Mouse (Mus musculus) stomach, embryonic 14.5 days (tissue): ENCODE data around the gene Ace. TPM values are rescaled to one million over a fixed set of nuclear protein-coding genes. Genes with fewer than 3 reads are reported as not detected.

Source experiments
- ATAC-seq: fragments of 200-750 bp; cut with Nextera tagmentation; 2 replicates; pipeline ENCODE4 v1.8.0; 2017; ENCODE audit warnings: low read depth, moderate TSS enrichment; ENCODE audit not compliant: insufficient number of reproducible peaks, insufficient read depth, low FRiP score
- H3K27ac ChIP-seq: fragments of 300-500 bp; sonication (generic); 2 replicates; pipeline ENCODE4 v1.5.1; 2014; ENCODE audit warnings: mild to moderate bottlenecking, low read length, moderate library complexity, mixed read lengths
- H3K27me3 ChIP-seq: fragments of 300-500 bp; sonication (generic); 2 replicates; pipeline ENCODE4 v1.6.1; 2014; ENCODE audit warnings: low read length, control low read depth, mixed read lengths; ENCODE audit not compliant: control insufficient read depth, insufficient read depth
- H3K36me3 ChIP-seq: fragments of 300-500 bp; sonication (generic); 2 replicates; pipeline ENCODE4 v1.6.1; 2014; ENCODE audit warnings: mild to moderate bottlenecking, control low read depth, low read length, moderate library complexity, mixed read lengths; ENCODE audit not compliant: control insufficient read depth, insufficient read depth
- H3K4me1 ChIP-seq: fragments of 300-500 bp; sonication (generic); 2 replicates; pipeline ENCODE4 v1.6.1; 2014; ENCODE audit warnings: low read length, control low read depth, mixed read lengths; ENCODE audit not compliant: control insufficient read depth, insufficient read depth
- H3K4me2 ChIP-seq: fragments of 300-500 bp; sonication (generic); replicated peaks from 2 replicates; pipeline ENCODE4 v1.6.1; 2014; ENCODE audit warnings: low read depth, low read length, control low read depth
- H3K4me3 ChIP-seq: fragments of 300-500 bp; sonication (generic); 2 replicates; pipeline ENCODE4 v1.5.1; 2014; ENCODE audit warnings: low read depth, low read length, control low read depth
- H3K9ac ChIP-seq: fragments of 300-500 bp; sonication (generic); replicated peaks from 2 replicates; pipeline ENCODE4 v1.6.1; 2014; ENCODE audit warnings: low read depth, mild to moderate bottlenecking, control low read depth, low read length, moderate library complexity, mixed read lengths
- H3K9me3 ChIP-seq: fragments of 300-500 bp; sonication (generic); 2 replicates; pipeline ENCODE4 v1.6.1; 2016; ENCODE audit warnings: low read depth, low read length, control low read depth; ENCODE audit not compliant: control insufficient read depth
- WGBS: fragments of 180-500 bp; shearing (Covaris S2); extraction: QIAGEN DNeasy Blood & Tissue Kit; methylation state at CpG from one replicate; pipeline ENCODE4 v1.1.7; 2014; 5-methylcytosine and 5-hydroxymethylcytosine counted together
- polyA plus RNA-seq: library from polyadenylated mRNA; unstranded; fragments of >200 nt; fragmentation: Nextera tagmentation; extraction: Ambion mirVana; gene quantifications from 2 replicates; pipeline ENCODE4 v1.2.1, GENCODE M21; 2014

The Ace gene
- polyA plus RNA-seq, 1 experiment from 2014 or later: 0.72 TPM

DNA sequence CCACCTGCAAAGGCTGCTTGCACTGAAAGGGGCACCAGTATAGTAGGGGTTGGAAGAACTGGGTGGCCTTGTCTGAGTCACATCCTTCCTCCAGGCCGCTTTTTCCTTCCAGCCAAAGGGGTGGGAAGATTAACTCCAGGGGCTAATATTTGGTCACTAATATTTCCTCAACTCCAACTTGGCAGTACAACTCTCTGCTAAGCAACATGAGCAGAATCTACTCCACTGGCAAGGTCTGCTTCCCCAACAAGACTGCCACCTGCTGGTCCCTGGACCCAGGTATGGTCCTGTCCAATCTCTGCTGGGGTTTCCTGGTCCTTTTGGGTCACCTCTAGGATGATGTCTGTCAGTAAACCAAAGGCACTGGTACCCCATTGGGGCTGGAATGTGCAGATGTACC, 1.8 kb downstream of the Ace start:
- 40% methylated on average over 1 of the region's 1 CpGs for whole genome bisulfite sequencing
- no peak overlapping the region for H3K4me3 ChIP-seq
- peaks cover 9% of the 10 kb centered on the region; the same call in 1 of the 2 replicates for H3K27me3 ChIP-seq
- no peak overlapping the region for H3K27ac ChIP-seq
- H3K9me3 ChIP-seq: no peaks in the 10 kb centered on the region
- H3K4me2 ChIP-seq: no peak overlapping the region
- no peak for ATAC-seq
- H3K36me3 ChIP-seq: no peaks in the 10 kb centered on the region
- no peaks in the 10 kb centered on the region for H3K4me1 ChIP-seq
- H3K9ac ChIP-seq: no peak overlapping the region

DNA sequence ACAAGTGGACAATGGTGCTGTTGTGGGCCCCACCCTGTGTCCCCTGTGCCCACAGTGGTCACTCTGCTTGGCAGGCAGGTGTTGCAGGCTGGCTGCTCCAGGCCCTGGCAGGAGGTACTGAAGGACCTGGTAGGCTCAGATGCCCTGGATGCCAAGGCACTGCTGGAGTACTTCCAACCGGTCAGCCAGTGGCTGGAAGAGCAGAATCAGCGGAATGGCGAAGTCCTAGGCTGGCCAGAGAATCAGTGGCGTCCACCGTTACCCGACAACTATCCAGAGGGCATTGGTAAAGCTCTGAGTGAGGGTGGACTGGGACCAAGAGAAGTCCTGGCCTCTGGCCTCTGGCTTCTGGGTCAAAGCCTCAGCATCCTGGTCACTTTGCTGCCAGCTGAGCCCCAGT, 6.8 kb downstream of the Ace start:
- Histone ChIP-seq H3K9me3 (no peaks in the 10 kb centered on the region), H3K4me1 (no peaks in the 10 kb centered on the region), H3K36me3 (no peaks in the 10 kb centered on the region), H3K4me2 (no peak overlapping the region), H3K4me3 (no peak overlapping the region), H3K27ac (no peak overlapping the region), H3K9ac (no peak overlapping the region), H3K27me3 (no peaks in the 10 kb centered on the region)
- WGBS: 90% methylated on average over 6 of the region's 6 CpGs
- ATAC-seq: no peak

DNA sequence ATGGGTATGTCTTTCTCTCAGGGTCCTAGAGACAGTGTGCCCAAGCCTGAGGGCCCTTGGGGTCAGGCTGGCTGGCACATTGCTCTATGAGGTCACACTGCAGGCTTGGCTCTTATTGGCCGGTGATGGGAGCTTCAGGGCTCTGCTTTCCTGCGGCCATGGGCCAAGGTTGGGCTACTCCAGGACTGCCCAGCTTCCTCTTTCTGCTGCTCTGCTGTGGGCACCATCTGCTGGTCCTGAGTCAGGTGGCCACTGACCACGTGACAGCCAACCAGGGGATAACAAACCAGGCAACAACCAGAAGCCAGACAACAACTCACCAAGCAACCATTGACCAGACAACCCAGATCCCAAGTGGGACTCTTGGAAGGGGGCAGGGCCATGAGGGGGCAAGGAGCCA, 7.3 kb downstream of the Ace start:
- Histone ChIP-seq H3K4me3 (no peak overlapping the region), H3K36me3 (no peaks in the 10 kb centered on the region), H3K27me3 (no peaks in the 10 kb centered on the region), H3K4me1 (no peaks in the 10 kb centered on the region), H3K4me2 (no peak overlapping the region), H3K9me3 (no peaks in the 10 kb centered on the region), H3K27ac (no peak overlapping the region), H3K9ac (no peak overlapping the region)
- no peak for ATAC-seq
- 82% methylated on average over 3 of the region's 3 CpGs for WGBS

DNA sequence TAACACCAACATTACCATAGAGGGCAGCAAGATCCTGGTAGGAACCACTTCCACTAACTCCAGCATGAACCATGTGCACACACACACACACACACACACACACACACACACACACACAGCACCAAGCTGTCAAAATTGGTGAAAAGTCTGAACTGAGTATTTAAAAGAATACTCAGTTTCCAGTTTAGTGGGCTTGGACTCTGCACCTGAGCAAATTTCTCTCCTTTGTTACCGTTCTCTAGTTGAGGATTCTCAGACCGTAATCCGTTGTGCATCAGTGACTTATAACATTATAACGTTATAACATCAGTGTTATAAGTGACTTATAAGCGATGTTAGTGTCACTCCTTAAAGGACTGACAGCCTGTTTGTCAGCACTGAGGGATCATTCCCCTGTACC, 7.9 kb downstream of the Ace start:
- no peak overlapping the region for H3K9ac ChIP-seq
- no peak overlapping the region for H3K4me3 ChIP-seq
- no peak overlapping the region for H3K27ac ChIP-seq
- no peaks in the 10 kb centered on the region for H3K4me1 ChIP-seq
- no peaks in the 10 kb centered on the region for H3K9me3 ChIP-seq
- ATAC-seq: no peak
- H3K36me3 ChIP-seq: no peaks in the 10 kb centered on the region
- H3K27me3 ChIP-seq: no peaks in the 10 kb centered on the region
- no peak overlapping the region for H3K4me2 ChIP-seq
- WGBS: 89% methylated on average over 5 of the region's 5 CpGs

DNA sequence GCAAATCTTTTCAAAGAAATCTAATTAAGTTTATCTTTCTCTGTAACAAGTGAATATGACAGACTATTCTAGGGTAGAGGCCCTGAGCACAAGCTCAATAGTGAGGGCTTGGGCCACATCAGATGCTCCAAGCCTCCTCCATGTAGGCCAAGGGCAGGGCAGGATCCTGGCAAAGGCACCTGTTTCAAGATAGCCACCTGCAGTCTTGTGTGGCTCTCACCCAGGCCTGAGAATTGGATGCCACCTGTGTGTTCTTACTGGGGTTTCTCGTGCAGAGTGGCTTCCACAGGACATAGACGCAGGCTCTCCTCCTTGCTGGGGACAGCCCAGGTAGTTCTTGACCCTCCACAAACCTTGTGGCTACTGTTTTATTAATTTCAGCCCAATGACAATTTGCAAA, 10.5 kb downstream of the Ace start:
- Histone ChIP-seq H3K4me2 (no peak overlapping the region), H3K9me3 (no peaks in the 10 kb centered on the region), H3K36me3 (no peaks in the 10 kb centered on the region), H3K27me3 (no peaks in the 10 kb centered on the region), H3K4me1 (no peaks in the 10 kb centered on the region), H3K4me3 (no peak overlapping the region), H3K27ac (no peak overlapping the region), H3K9ac (no peak overlapping the region)
- 70% methylated on average over 2 of the region's 2 CpGs for WGBS
- ATAC-seq: no peak

DNA sequence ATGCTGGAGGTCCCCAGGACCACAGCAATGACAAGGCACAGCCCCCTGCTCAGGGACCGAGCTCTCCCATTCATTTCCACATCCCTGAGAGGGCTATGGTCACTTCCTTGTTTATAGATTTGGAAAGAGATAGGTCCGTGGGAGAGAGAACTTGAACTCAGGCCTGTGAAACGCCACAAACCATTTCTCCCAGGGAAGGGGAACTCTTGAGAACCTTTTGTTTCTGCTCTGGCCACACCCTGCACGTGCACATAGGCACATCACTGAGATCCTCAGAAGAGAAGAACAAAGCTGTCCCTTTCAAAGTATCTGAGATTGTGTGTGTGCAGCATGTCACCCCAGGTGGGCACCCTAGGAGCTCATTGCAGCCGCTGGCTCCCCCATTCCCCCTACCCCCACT, 10.9 kb downstream of the Ace start:
- no peaks in the 10 kb centered on the region for H3K4me1 ChIP-seq
- H3K27ac ChIP-seq: no peak overlapping the region
- no peaks in the 10 kb centered on the region for H3K27me3 ChIP-seq
- no peak overlapping the region for H3K4me3 ChIP-seq
- ATAC-seq: no peak
- no peak overlapping the region for H3K4me2 ChIP-seq
- no peaks in the 10 kb centered on the region for H3K9me3 ChIP-seq
- WGBS: 56% methylated on average over 5 of the region's 5 CpGs
- H3K36me3 ChIP-seq: no peaks in the 10 kb centered on the region
- H3K9ac ChIP-seq: no peak overlapping the region

DNA sequence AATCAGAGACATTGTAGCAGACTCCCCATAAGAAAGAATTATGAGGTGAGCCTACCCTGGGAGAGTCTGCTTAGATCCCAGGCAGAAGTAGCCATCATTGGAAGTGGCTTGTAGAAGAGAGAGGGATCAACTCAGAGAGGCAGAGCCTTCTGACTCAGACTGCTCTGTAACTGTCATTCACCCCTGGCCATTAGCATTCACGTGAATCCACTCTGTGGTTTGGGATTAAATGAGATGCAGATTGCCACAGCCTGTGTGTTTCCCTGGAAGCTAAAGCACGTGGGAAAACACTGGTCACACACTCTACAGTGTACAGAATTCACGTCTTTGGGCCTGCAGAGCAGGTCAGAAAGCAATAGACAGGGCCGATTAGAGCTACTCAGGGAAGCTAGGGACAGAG, 16.7 kb downstream of the Ace start:
- H3K27me3 ChIP-seq: no peaks in the 10 kb centered on the region
- no peak for ATAC-seq
- no peaks in the 10 kb centered on the region for H3K4me1 ChIP-seq
- H3K9me3 ChIP-seq: no peaks in the 10 kb centered on the region
- H3K9ac ChIP-seq: no peak overlapping the region
- WGBS: 75% methylated on average over 4 of the region's 4 CpGs
- no peaks in the 10 kb centered on the region for H3K36me3 ChIP-seq
- no peak overlapping the region for H3K27ac ChIP-seq
- no peak overlapping the region for H3K4me3 ChIP-seq
- no peak overlapping the region for H3K4me2 ChIP-seq

DNA sequence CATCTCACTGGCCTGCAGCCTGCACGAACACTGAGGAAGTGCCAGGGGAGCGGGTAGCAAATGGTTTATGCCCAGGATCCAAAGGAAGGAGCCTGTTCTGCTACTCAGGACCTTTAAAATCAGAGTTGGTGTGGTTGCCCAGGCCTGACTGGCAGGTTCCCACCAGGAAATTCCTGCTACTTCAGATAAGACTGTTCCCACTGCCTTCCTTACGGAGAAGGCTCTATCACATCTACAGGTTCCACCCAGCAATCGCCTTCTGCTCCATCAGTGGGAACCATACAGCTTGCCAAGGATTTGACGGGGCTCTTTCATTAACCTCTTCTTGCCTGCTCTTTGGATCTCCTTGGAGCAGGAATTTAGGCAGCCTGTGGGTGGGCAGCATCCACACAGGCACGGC, 19.7 kb downstream of the Ace start:
- Histone ChIP-seq H3K4me3 (no peak overlapping the region), H3K4me1 (no peaks in the 10 kb centered on the region), H3K9ac (no peak overlapping the region), H3K27ac (no peak overlapping the region), H3K36me3 (no peaks in the 10 kb centered on the region), H3K27me3 (no peaks in the 10 kb centered on the region), H3K9me3 (no peaks in the 10 kb centered on the region), H3K4me2 (no peak overlapping the region)
- no peak for ATAC-seq
- 72% methylated on average over 6 of the region's 6 CpGs for WGBS

DNA sequence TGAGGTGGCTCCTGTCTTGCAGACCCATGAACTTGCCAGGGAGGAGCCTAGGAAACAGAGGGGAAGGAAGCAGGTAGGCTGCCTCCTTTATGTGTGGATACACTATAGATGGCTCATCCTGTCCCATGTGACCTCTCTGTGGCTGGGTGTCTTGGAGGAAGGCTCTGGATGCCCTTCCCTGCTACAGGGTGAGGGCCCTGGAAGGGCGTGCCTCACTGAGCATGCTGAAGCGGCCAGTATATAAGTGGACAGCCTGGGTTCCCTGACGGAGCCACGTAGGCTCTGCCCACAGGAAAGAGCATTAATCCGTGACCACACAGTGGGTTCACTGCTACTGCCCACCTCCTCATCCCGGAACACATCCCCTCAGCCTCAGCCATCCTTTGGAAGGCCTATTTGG, 21.7 kb downstream of the Ace start:
- Histone ChIP-seq H3K36me3 (no peaks in the 10 kb centered on the region), H3K9me3 (no peaks in the 10 kb centered on the region), H3K4me1 (no peaks in the 10 kb centered on the region), H3K4me2 (no peak overlapping the region), H3K27ac (no peak overlapping the region), H3K9ac (no peak overlapping the region), H3K4me3 (no peak overlapping the region), H3K27me3 (no peaks in the 10 kb centered on the region)
- WGBS: 76% methylated on average over 6 of the region's 6 CpGs
- ATAC-seq: no peak
